Mouse (Mus musculus) kidney, postnatal 4 days (tissue): ENCODE results near the gene Mical3.

Experiments
- DNase-seq, 2 experiments: peaks; one replicate each; pipeline ENCODE4 v3.0.0; 2021; ENCODE audit warnings: mixed read lengths in 2 of 2

The Mical3 gene

GRCm38 (mm10) chr6:121081288-121082093 is 49.3 kb downstream of the Mical3 start:
- DNase-seq, result peak; percentile 30 to 55

DNA sequence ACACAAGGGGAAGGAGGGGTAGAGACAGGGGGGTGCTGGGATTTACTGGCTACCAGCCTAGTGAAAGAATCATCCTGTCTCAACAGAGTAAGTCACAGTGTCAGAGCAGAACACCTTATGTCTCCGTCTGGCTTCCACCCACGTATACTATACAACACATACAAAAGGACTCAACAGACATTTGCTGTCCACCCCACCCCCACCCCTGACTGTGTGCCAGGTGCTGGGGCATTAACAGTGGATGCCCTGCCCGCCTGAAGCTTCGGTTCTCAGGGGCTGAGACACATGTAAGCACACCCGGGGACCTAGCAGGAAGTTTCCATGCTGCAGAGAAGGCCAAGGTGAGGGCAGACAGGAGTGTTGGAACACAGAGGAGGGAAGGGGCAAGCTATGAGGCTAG is 52.6 kb downstream of the Mical3 start:
- DNase-seq, result no peak

GRCm38 (mm10) chr6:121076929-121077566 is 53.8 kb downstream of the Mical3 start:
- DNase-seq, result no peak

DNA sequence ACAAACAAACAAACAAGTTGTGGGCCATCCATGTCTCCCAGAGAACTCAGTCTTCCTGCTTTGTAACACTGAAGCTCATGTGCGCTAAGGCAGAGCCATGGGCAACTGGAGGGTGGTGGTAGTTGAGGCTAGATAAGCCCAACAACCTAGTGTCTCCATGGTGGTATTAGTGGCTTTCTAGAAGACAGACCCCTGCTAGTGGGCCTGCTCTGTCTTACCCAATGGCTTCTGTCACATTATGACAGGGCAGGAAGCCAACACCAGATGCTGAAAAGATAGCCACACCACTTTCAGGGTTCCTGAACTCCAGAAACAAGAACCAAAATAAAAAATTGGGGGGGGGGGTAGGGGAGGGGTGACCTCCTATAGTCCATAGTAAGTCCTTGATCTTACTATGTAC is 55.0 kb downstream of the Mical3 start:
- no peak for DNase-seq

DNA sequence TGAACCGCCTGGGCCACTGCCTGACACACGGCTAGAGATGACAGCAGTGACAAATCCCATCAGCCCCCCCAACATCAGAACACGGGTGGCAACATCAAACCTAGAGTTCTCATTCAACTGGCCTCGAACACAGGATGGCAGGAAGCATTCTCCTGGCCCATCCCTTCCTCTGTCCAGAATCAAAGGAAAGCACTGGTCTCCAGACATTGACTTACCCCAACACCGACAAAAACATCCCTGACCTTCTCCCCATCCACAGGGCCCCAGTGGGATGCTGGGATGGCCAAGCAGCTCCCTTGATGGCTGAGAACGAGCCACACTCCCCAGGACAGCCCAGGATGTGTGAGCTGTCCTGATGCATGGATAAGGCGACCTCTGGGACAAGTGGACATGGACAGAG is 57.5 kb downstream of the Mical3 start:
- DNase-seq, result no peak

GRCm38 (mm10) chr6:121072615-121073014 is 58.2 kb downstream of the Mical3 start:
- DNase-seq, result no peak

GRCm38 (mm10) chr6:121070584-121071230 is 60.1 kb downstream of the Mical3 start:
- no peak for DNase-seq

GRCm38 (mm10) chr6:121069156-121069555 is 61.6 kb downstream of the Mical3 start:
- DNase-seq, result no peak

GRCm38 (mm10) chr6:121068087-121068464 is 62.7 kb downstream of the Mical3 start:
- no peak for DNase-seq

DNA sequence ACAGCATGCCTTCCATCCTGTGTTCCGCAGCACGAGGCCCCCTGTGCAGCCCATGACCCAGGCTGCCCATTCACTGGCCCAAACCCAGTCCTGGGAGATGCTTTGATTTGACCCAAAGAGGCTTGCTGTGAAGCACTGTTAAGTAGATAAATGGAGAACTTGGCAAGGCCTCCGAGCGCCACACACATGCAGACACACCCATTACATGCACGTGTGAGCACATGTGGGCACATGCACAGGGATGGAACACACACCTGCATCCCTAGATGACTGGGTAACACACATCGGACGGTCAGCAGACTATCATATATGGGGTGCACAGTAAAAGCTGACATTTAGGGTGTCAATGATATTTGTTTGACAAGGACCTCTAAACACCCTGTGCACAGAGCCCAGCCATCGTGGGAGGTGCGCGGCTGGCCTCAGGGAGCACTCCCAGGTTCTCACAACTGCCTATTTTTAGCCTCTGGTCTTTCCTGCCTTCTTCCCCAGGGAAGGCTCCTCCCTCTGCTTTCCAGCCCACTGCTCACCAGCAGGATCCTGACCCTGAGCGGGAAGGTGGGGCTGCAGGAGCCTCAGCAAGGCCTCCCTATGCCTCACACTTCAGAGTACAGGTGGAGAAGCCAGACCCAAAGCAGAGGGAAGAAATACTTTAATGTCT is 63.2 kb downstream of the Mical3 start:
- DNase-seq, result peak; percentile 65 to 78

- no peak for DNase-seq
Observed at GRCm38 (mm10) chr6:121066761-121067160, 64.0 kb downstream of the Mical3 start.

GRCm38 (mm10) chr6:121064356-121065015 is 66.3 kb downstream of the Mical3 start:
- peak; percentile 59 to 77 for DNase-seq

GRCm38 (mm10) chr6:121063771-121064170 is 67.0 kb downstream of the Mical3 start:
- DNase-seq, result peak in 1 of 2 experiments; percentile 49

DNA sequence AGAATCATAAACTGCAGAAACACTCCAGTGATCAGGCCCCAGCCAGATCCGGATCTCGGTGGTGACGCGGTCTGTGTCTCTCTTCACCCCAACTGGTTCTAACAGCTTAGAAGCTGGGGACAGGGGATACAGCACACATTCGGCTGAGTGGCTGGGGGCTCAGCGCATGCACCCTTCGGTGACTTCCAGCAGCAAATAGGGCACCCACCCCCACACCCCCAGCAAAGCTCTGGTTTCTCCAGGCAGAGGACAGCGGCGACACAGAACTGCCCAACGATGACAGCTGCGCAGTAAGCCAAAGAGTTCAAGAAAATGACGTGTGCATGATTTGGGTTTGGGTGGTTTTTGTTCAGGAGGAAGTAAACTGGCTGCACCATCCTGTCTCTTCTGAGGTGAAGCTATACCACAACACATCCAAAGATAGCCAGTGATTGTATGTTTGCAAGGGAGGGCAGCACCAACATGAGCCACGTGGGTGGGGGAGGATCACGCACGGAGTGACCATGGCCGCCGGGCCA is 67.8 kb downstream of the Mical3 start:
- DNase-seq, result peak in 1 of 2 experiments; percentile 64

GRCm38 (mm10) chr6:121058039-121058438 is 72.8 kb downstream of the Mical3 start:
- DNase-seq, result no peak

- DNase-seq, result no peak
Observed at GRCm38 (mm10) chr6:121057181-121057956, 73.4 kb downstream of the Mical3 start.

DNA sequence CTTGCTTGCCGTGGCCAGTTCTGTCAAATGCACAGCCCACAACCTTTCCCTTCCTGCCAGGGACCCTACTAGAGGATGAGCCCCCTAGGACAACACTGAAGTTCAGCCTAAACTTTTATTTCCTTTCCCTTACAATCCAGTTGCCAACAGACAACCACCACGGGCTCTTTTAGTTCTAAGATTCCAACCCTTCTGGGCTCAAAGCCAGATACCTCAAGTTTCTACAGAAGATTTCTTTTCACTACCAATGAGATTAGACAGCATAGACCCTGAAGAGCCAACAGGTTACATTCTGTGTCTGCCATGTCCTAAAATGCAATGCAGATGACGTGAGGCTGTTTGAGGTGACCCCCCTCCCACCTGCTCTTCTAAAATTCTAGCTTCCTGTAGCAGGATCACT is 75.3 kb downstream of the Mical3 start:
- no peak for DNase-seq

GRCm38 (mm10) chr6:121054908-121055307 is 75.9 kb downstream of the Mical3 start:
- no peak for DNase-seq

GRCm38 (mm10) chr6:121054340-121054739 is 76.5 kb downstream of the Mical3 start:
- peak; percentile 60 to 70 for DNase-seq

GRCm38 (mm10) chr6:121053585-121054112 is 77.2 kb downstream of the Mical3 start:
- DNase-seq, result no peak

- DNase-seq, result no peak
Observed at GRCm38 (mm10) chr6:121051972-121052629, 78.7 kb downstream of the Mical3 start.
